Mouse (Mus musculus) lung, embryonic 16.5 days (tissue): Measurements from ENCODE around the gene Hgfac. TPM values are rescaled to one million over a fixed set of nuclear protein-coding genes. Genes with fewer than 3 reads are reported as not detected.
A peak's percentile ranks its signal among the peaks of the same experiment; 100 is the strongest.

Source experiments
- ATAC-seq: fragments of 200-750 bp; cut with Nextera tagmentation; 2 replicates; pipeline ENCODE4 v1.8.0; 2017; ENCODE audit warnings: low read depth, mild to moderate bottlenecking, moderate library complexity
- H3K27ac ChIP-seq: fragments of 300-500 bp; sonication (generic); 2 replicates; pipeline ENCODE4 v1.5.1; 2014; ENCODE audit warnings: mild to moderate bottlenecking, control low read depth, low read length
- H3K27me3 ChIP-seq: fragments of 300-500 bp; sonication (generic); 2 replicates; pipeline ENCODE4 v1.6.1; 2014; ENCODE audit warnings: low read depth, low read length, mixed read lengths; ENCODE audit not compliant: control insufficient read depth, insufficient read depth
- H3K36me3 ChIP-seq: fragments of 300-500 bp; sonication (generic); 2 replicates; pipeline ENCODE4 v1.6.1; 2014; ENCODE audit warnings: low read length; ENCODE audit not compliant: control insufficient read depth, insufficient read depth
- H3K4me1 ChIP-seq: fragments of 300-500 bp; sonication (generic); replicated peaks from 2 replicates; pipeline ENCODE4 v1.6.1; 2014; ENCODE audit warnings: low read length, mixed read lengths; ENCODE audit not compliant: control insufficient read depth, insufficient read depth
- H3K4me2 ChIP-seq: fragments of 300-500 bp; sonication (generic); 2 replicates; pipeline ENCODE4 v1.6.1; 2014; ENCODE audit warnings: low read depth, low read length, control low read depth
- H3K4me3 ChIP-seq: fragments of 300-500 bp; sonication (generic); 2 replicates; pipeline ENCODE4 v1.5.1; 2014; ENCODE audit warnings: mild to moderate bottlenecking, low read length, control low read depth
- H3K9ac ChIP-seq: fragments of 300-500 bp; sonication (generic); 2 replicates; pipeline ENCODE4 v1.6.1; 2014; ENCODE audit warnings: low read length, control low read depth
- H3K9me3 ChIP-seq: fragments of 300-500 bp; sonication (generic); 2 replicates; pipeline ENCODE4 v1.6.1; 2016; ENCODE audit warnings: low read length; ENCODE audit not compliant: control insufficient read depth
- WGBS: fragments of 180-500 bp; shearing (Covaris S2); extraction: QIAGEN DNeasy Blood & Tissue Kit; methylation state at CpG from one replicate; pipeline ENCODE4 v1.1.7; 2014; 5-methylcytosine and 5-hydroxymethylcytosine counted together
- polyA plus RNA-seq: library from polyadenylated mRNA; unstranded; fragments of >200 nt; fragmentation: Nextera tagmentation; extraction: Ambion mirVana; gene quantifications from 2 replicates; pipeline ENCODE4 v1.2.1, GENCODE M21; 2015

Gene Hgfac
- polyA plus RNA-seq, 1 experiment from 2014 or later, result 0.84 TPM

- no peak overlapping the region for H3K4me2 ChIP-seq
- no peaks in the 10 kb centered on the region for H3K9me3 ChIP-seq
- no peak for ATAC-seq
- H3K4me1 ChIP-seq, result 0 out of 2 replicates have a peak, but pooled peaks cover 2% of the 10 kb centered on the region
- H3K36me3 ChIP-seq, result peaks cover 16% of the 10 kb centered on the region
- no peak overlapping the region for H3K4me3 ChIP-seq
- 68% methylated on average over 5 of the region's 5 CpGs for WGBS
- no peak overlapping the region for H3K9ac ChIP-seq
- no peaks in the 10 kb centered on the region for H3K27me3 ChIP-seq
- no peak overlapping the region for H3K27ac ChIP-seq
Measured at GRCm38 (mm10) chr5:35033068-35033467, 8.2 kb upstream of the Hgfac start.

GRCm38 (mm10) chr5:35033619-35034018, 7.7 kb upstream of the Hgfac start:
- 0 out of 2 replicates have a peak, but pooled peaks cover 2% of the 10 kb centered on the region for H3K4me1 ChIP-seq
- ATAC-seq, result no peak
- WGBS, result 88% methylated on average over 1 of the region's 1 CpGs
- peaks cover 14% of the 10 kb centered on the region for H3K36me3 ChIP-seq
- no peaks in the 10 kb centered on the region for H3K9me3 ChIP-seq
- no peaks in the 10 kb centered on the region for H3K27me3 ChIP-seq
- H3K9ac ChIP-seq, result no peak overlapping the region
- H3K4me3 ChIP-seq, result no peak overlapping the region
- H3K4me2 ChIP-seq, result no peak overlapping the region
- H3K27ac ChIP-seq, result no peak overlapping the region

- no peak overlapping the region for H3K4me2 ChIP-seq
- 0 out of 2 replicates have a peak, but pooled peaks cover 2% of the 10 kb centered on the region for H3K4me1 ChIP-seq
- WGBS, result 77% methylated on average over 5 of the region's 5 CpGs
- peak overlapping the region; percentile 33; the same call in 1 of the 2 replicates for H3K27ac ChIP-seq
- H3K9ac ChIP-seq, result no peak overlapping the region
- H3K27me3 ChIP-seq, result no peaks in the 10 kb centered on the region
- no peak overlapping the region for H3K4me3 ChIP-seq
- no peak for ATAC-seq
- no peaks in the 10 kb centered on the region for H3K9me3 ChIP-seq
- peaks cover 7% of the 10 kb centered on the region for H3K36me3 ChIP-seq
Measured at GRCm38 (mm10) chr5:35035141-35035540, 6.2 kb upstream of the Hgfac start.

GRCm38 (mm10) chr5:35035795-35036194, 5.5 kb upstream of the Hgfac start:
- H3K9me3 ChIP-seq, result no peaks in the 10 kb centered on the region
- H3K4me1 ChIP-seq, result 0 out of 2 replicates have a peak, but pooled peaks cover 2% of the 10 kb centered on the region
- ATAC-seq, result peak; percentile 65; the same call in 1 of the 2 replicates
- peak overlapping the region; percentile 33; the same call in 1 of the 2 replicates for H3K27ac ChIP-seq
- H3K4me2 ChIP-seq, result no peak overlapping the region
- H3K36me3 ChIP-seq, result peaks cover 7% of the 10 kb centered on the region
- no peak overlapping the region for H3K9ac ChIP-seq
- 49% methylated on average over 4 of the region's 4 CpGs for WGBS
- no peaks in the 10 kb centered on the region for H3K27me3 ChIP-seq
- no peak overlapping the region for H3K4me3 ChIP-seq

- ATAC-seq, result no peak
- 0 out of 2 replicates have a peak, but pooled peaks cover 2% of the 10 kb centered on the region for H3K4me1 ChIP-seq
- H3K4me2 ChIP-seq, result no peak overlapping the region
- peaks cover 7% of the 10 kb centered on the region for H3K36me3 ChIP-seq
- no peaks in the 10 kb centered on the region for H3K9me3 ChIP-seq
- H3K9ac ChIP-seq, result no peak overlapping the region
- no peak overlapping the region for H3K4me3 ChIP-seq
- H3K27ac ChIP-seq, result no peak overlapping the region
- no peaks in the 10 kb centered on the region for H3K27me3 ChIP-seq
Measured at GRCm38 (mm10) chr5:35037438-35037837, 3.9 kb upstream of the Hgfac start.

GRCm38 (mm10) chr5:35042431-35043109, 1.3 kb downstream of the Hgfac start:
- 56% methylated on average over 10 of the region's 10 CpGs for WGBS
- no peak for ATAC-seq
- Histone ChIP-seq H3K27ac (no peak overlapping the region), H3K36me3 (no peaks in the 10 kb centered on the region), H3K4me1 (no peaks in the 10 kb centered on the region), H3K27me3 (no peaks in the 10 kb centered on the region), H3K9me3 (no peaks in the 10 kb centered on the region), H3K9ac (no peak overlapping the region), H3K4me3 (no peak overlapping the region), H3K4me2 (no peak overlapping the region)

GRCm38 (mm10) chr5:35043110-35043451, 1.8 kb downstream of the Hgfac start:
- H3K27ac ChIP-seq, result no peak overlapping the region
- ATAC-seq, result peak; percentile 81
- no peaks in the 10 kb centered on the region for H3K27me3 ChIP-seq
- no peaks in the 10 kb centered on the region for H3K4me1 ChIP-seq
- no peak overlapping the region for H3K4me2 ChIP-seq
- no peaks in the 10 kb centered on the region for H3K36me3 ChIP-seq
- H3K9ac ChIP-seq, result no peak overlapping the region
- WGBS, result 8% methylated on average over 1 of the region's 1 CpGs
- no peak overlapping the region for H3K4me3 ChIP-seq
- no peaks in the 10 kb centered on the region for H3K9me3 ChIP-seq

GRCm38 (mm10) chr5:35050541-35050940, 9.2 kb downstream of the Hgfac start:
- Histone ChIP-seq H3K4me2 (no peak overlapping the region), H3K4me1 (peaks cover 6% of the 10 kb centered on the region; the same call in 1 of the 2 replicates), H3K9me3 (no peaks in the 10 kb centered on the region), H3K9ac (no peak overlapping the region), H3K4me3 (no peak overlapping the region), H3K27ac (no peak overlapping the region), H3K36me3 (no peaks in the 10 kb centered on the region), H3K27me3 (no peaks in the 10 kb centered on the region)
- no peak for ATAC-seq
- WGBS, result 65% methylated on average over 5 of the region's 5 CpGs

GRCm38 (mm10) chr5:35054628-35055027, 13.3 kb downstream of the Hgfac start:
- H3K4me3 ChIP-seq, result no peak overlapping the region
- H3K36me3 ChIP-seq, result no peaks in the 10 kb centered on the region
- H3K9ac ChIP-seq, result no peak overlapping the region
- ATAC-seq, result no peak
- H3K4me1 ChIP-seq, result peaks cover 16% of the 10 kb centered on the region
- WGBS, result 92% methylated on average over 3 of the region's 3 CpGs
- H3K4me2 ChIP-seq, result no peak overlapping the region
- no peak overlapping the region for H3K27ac ChIP-seq
- no peaks in the 10 kb centered on the region for H3K9me3 ChIP-seq
- H3K27me3 ChIP-seq, result peaks cover 16% of the 10 kb centered on the region
